Mouse (Mus musculus): ENCODE data around the gene Iyd.

The Iyd gene

GRCm38 (mm10) chr10:3549384-3549783 is 9.3 kb downstream of the Iyd start:
- no peak for DNase-seq (ENCODE audit: low spot score in 2 of 2)

- DNase-seq (ENCODE audit: low spot score in 2 of 2), result no peak
These were observed 15.1 kb downstream of the Iyd start for GRCm38 (mm10) chr10:3555128-3555527.

GRCm38 (mm10) chr10:3556538-3556937 is 16.5 kb downstream of the Iyd start:
- no peak for DNase-seq (ENCODE audit: low spot score in 2 of 2)

GRCm38 (mm10) chr10:3559136-3559535 is 19.1 kb downstream of the Iyd start:
- no peak for DNase-seq (ENCODE audit: low spot score in 2 of 2)

- DNase-seq (ENCODE audit: low spot score in 2 of 2), result no peak
These were observed 22.1 kb downstream of the Iyd start for GRCm38 (mm10) chr10:3562165-3562564.

- no peak for DNase-seq (ENCODE audit: low spot score in 2 of 2)
These were observed 25.1 kb downstream of the Iyd start for GRCm38 (mm10) chr10:3565126-3565525.

- no peak for DNase-seq (ENCODE audit: low spot score in 2 of 2)
These were observed 27.8 kb downstream of the Iyd start for GRCm38 (mm10) chr10:3567821-3568220.

- no peak for DNase-seq (ENCODE audit: low spot score in 2 of 2)
These were observed 32.9 kb downstream of the Iyd start for GRCm38 (mm10) chr10:3572723-3573649.

GRCm38 (mm10) chr10:3573905-3574500 is 34.0 kb downstream of the Iyd start:
- no peak for DNase-seq (ENCODE audit: low spot score in 2 of 2)

GRCm38 (mm10) chr10:3590632-3591031 is 50.6 kb downstream of the Iyd start:
- DNase-seq (ENCODE audit: low spot score in 2 of 2), result no peak

- DNase-seq (ENCODE audit: low spot score in 2 of 2), result no peak
These were observed 51.8 kb downstream of the Iyd start for GRCm38 (mm10) chr10:3591790-3592189.

GRCm38 (mm10) chr10:3596697-3597096 is 56.7 kb downstream of the Iyd start:
- no peak for DNase-seq (ENCODE audit: low spot score in 2 of 2)

- DNase-seq (ENCODE audit: low spot score in 2 of 2), result no peak
These were observed 57.7 kb downstream of the Iyd start for GRCm38 (mm10) chr10:3597760-3598159.
